ENCODE assay signal across 11 mouse cellular contexts in genomic region chr8:125997550-125997949, GRCm38 (mm10). TPM values are rescaled to one million over a fixed set of nuclear protein-coding genes. Genes with fewer than 3 reads are reported as not detected.
A peak's percentile ranks its signal among the peaks of the same experiment; 100 is the strongest.
DNase-seq lines count a peak whose midpoint lies in the region; ATAC-seq lines count a peak whose summit lies in the region.
"Had no signal": no experiment of that assay in that cellular context is flagged by ENCODE, and none has a peak within 500 bp of the region (broad histone marks: within the 10 kb centered on the region; RNA-seq: fewer than 3 reads in every experiment).

No protein-coding gene starts in this region.

- no peak overlapping the region for H3K27ac ChIP-seq in forebrain, embryonic 10.5 days
- no peak overlapping the region for H3K27ac ChIP-seq in forebrain, embryonic 11.5 days (ENCODE audit: low read depth, low read length)
- H3K27ac ChIP-seq in lung, embryonic 15.5 days = peak overlapping the region; percentile 62
- no peak overlapping the region for H3K27ac ChIP-seq in hindbrain, embryonic 16.5 days (ENCODE audit: low read depth, low read length)
- H3K27ac ChIP-seq in stomach, embryonic 14.5 days (ENCODE audit: low read length) = no peak overlapping the region
- H3K27ac ChIP-seq: gastrocnemius, adult 2 months had no signal

- 0 out of 2 replicates have a peak overlapping the region, but pooled peaks have one; percentile 65 for H3K4me3 ChIP-seq in forebrain, embryonic 10.5 days
- H3K4me3 ChIP-seq in forebrain, embryonic 11.5 days (ENCODE audit: low read depth, low read length) = no peak overlapping the region
- peak overlapping the region; percentile 54 for H3K4me3 ChIP-seq in lung, embryonic 15.5 days
- H3K4me3 ChIP-seq in hindbrain, embryonic 16.5 days (ENCODE audit: low read length) = peak overlapping the region; percentile 72
- peak overlapping the region; percentile 8; the same call in 1 of the 2 replicates for H3K4me3 ChIP-seq in stomach, embryonic 14.5 days (ENCODE audit: low read depth, low read length)
- H3K4me3 ChIP-seq: gastrocnemius, adult 2 months had no signal

- H3K9me3 ChIP-seq in forebrain, embryonic 10.5 days = no peaks in the 10 kb centered on the region
- no peaks in the 10 kb centered on the region for H3K9me3 ChIP-seq in forebrain, embryonic 11.5 days (ENCODE audit: control insufficient read depth, low read length)
- H3K9me3 ChIP-seq in lung, embryonic 15.5 days = no peaks in the 10 kb centered on the region
- H3K9me3 ChIP-seq in hindbrain, embryonic 16.5 days (ENCODE audit: control insufficient read depth, low read length) = no peaks in the 10 kb centered on the region
- H3K9me3 ChIP-seq in stomach, embryonic 14.5 days (ENCODE audit: control insufficient read depth, low read depth, low read length) = no peaks in the 10 kb centered on the region

- 67% methylated on average over 5 of the region's 5 CpGs for WGBS in forebrain, embryonic 10.5 days
- WGBS in forebrain, embryonic 11.5 days = 63% methylated on average over 5 of the region's 5 CpGs
- 37% methylated on average over 5 of the region's 5 CpGs for WGBS in lung, embryonic 15.5 days
- WGBS in hindbrain, embryonic 16.5 days = 53% methylated on average over 5 of the region's 5 CpGs
- 40% methylated on average over 5 of the region's 5 CpGs for WGBS in stomach, embryonic 14.5 days

- no peak overlapping the region for H3K9ac ChIP-seq in forebrain, embryonic 11.5 days (ENCODE audit: low read length)
- peak overlapping the region; percentile 2; the same call in 1 of the 2 replicates for H3K9ac ChIP-seq in lung, embryonic 15.5 days
- H3K9ac ChIP-seq in hindbrain, embryonic 16.5 days (ENCODE audit: low read depth, low read length) = peak overlapping the region; percentile 35
- no peak overlapping the region for H3K9ac ChIP-seq in stomach, embryonic 14.5 days (replicated peaks; ENCODE audit: low read depth, low read length)

- no peaks in the 10 kb centered on the region for H3K36me3 ChIP-seq in forebrain, embryonic 10.5 days (replicated peaks)
- no peaks in the 10 kb centered on the region for H3K36me3 ChIP-seq in forebrain, embryonic 11.5 days (ENCODE audit: control insufficient read depth, insufficient read depth, low read length)
- no peaks in the 10 kb centered on the region for H3K36me3 ChIP-seq in lung, embryonic 15.5 days
- no peaks in the 10 kb centered on the region for H3K36me3 ChIP-seq in hindbrain, embryonic 16.5 days (ENCODE audit: control insufficient read depth, insufficient read depth, low read length)
- no peaks in the 10 kb centered on the region for H3K36me3 ChIP-seq in stomach, embryonic 14.5 days (ENCODE audit: control insufficient read depth, insufficient read depth, low read length)

- H3K27me3 ChIP-seq in forebrain, embryonic 10.5 days (ENCODE audit: poor library complexity, severe bottlenecking) = peaks cover 68% of the 10 kb centered on the region
- peaks cover 20% of the 10 kb centered on the region for H3K27me3 ChIP-seq in forebrain, embryonic 11.5 days (ENCODE audit: control insufficient read depth, insufficient read depth, low read length)
- H3K27me3 ChIP-seq in lung, embryonic 15.5 days = peaks cover 51% of the 10 kb centered on the region
- peaks cover 2% of the 10 kb centered on the region; the same call in 1 of the 2 replicates for H3K27me3 ChIP-seq in hindbrain, embryonic 16.5 days (replicated peaks; ENCODE audit: control insufficient read depth, insufficient read depth, low read length)
- H3K27me3 ChIP-seq in stomach, embryonic 14.5 days (ENCODE audit: control insufficient read depth, insufficient read depth, low read length) = no peaks in the 10 kb centered on the region

- peaks cover 56% of the 10 kb centered on the region for H3K4me1 ChIP-seq in forebrain, embryonic 10.5 days
- peaks cover 5% of the 10 kb centered on the region; the same call in 1 of the 2 replicates for H3K4me1 ChIP-seq in forebrain, embryonic 11.5 days (replicated peaks; ENCODE audit: control insufficient read depth, insufficient read depth, low read length)
- peaks cover 17% of the 10 kb centered on the region for H3K4me1 ChIP-seq in lung, embryonic 15.5 days
- H3K4me1 ChIP-seq in hindbrain, embryonic 16.5 days (ENCODE audit: control insufficient read depth, insufficient read depth, low read depth, low read length) = peaks cover 23% of the 10 kb centered on the region
- H3K4me1 ChIP-seq in stomach, embryonic 14.5 days (ENCODE audit: control insufficient read depth, insufficient read depth, low read length) = 0 out of 2 replicates have a peak, but pooled peaks cover 9% of the 10 kb centered on the region

- H3K4me2 ChIP-seq in forebrain, embryonic 11.5 days (ENCODE audit: low read depth, low read length, severe bottlenecking) = no peak overlapping the region
- peak overlapping the region; percentile 71 for H3K4me2 ChIP-seq in lung, embryonic 15.5 days
- peak overlapping the region; percentile 93 for H3K4me2 ChIP-seq in hindbrain, embryonic 16.5 days (ENCODE audit: low read length)
- H3K4me2 ChIP-seq in stomach, embryonic 14.5 days (replicated peaks; ENCODE audit: low read depth, low read length) = peak overlapping the region; percentile 20

- ATAC-seq in forebrain, embryonic 11.5 days (replicated peaks; ENCODE audit: low FRiP score) = no peak
- ATAC-seq in lung, embryonic 15.5 days (ENCODE audit: borderline replicate concordance, extremely low read depth, low FRiP score, low TSS enrichment) = no peak
- no peak for ATAC-seq in hindbrain, embryonic 16.5 days
- ATAC-seq in stomach, embryonic 14.5 days (ENCODE audit: insufficient number of reproducible peaks, insufficient read depth, low FRiP score, low read depth) = no peak
- no peak for ATAC-seq in megakaryocyte, adult 5-6 weeks (ENCODE audit: poor library complexity, severe bottlenecking)

- DNase-seq in forebrain, embryonic 10.5 days (ENCODE audit: extremely low spot score, low spot score) = no peak
- DNase-seq in forebrain, embryonic 11.5 days (ENCODE audit: low spot score) = no peak
- no peak for DNase-seq in lung, postnatal 10 days
- no peak for DNase-seq in retina, postnatal 1 day
- DNase-seq: gastrocnemius, adult 2 months; heart, postnatal 14 days; lung, postnatal 14 days had no signal

RNA-seq across cellular contexts. Expression of gene Kcnk1, which starts 2.6 kb away (rescaled TPM):
- polyA plus RNA-seq in forebrain, embryonic 10.5 days (2016; fragmentation: Nextera tagmentation; extraction: Ambion mirVana) = 11.0 and 12.3 TPM in 2 replicates
- 8.3 and 8.9 TPM in 2 replicates for polyA plus RNA-seq in forebrain, embryonic 11.5 days (2014; fragmentation: Nextera tagmentation; extraction: Ambion mirVana)
- 52.9 and 54.4 TPM in 2 replicates for polyA plus RNA-seq in lung, embryonic 15.5 days (2015; fragmentation: Nextera tagmentation; extraction: Ambion mirVana)
- polyA plus RNA-seq in hindbrain, embryonic 16.5 days (2015; fragmentation: Nextera tagmentation; extraction: Ambion mirVana) = 29.3 and 32.7 TPM in 2 replicates
- polyA plus RNA-seq in stomach, embryonic 14.5 days (2014; fragmentation: Nextera tagmentation; extraction: Ambion mirVana) = 56.5 and 62.2 TPM in 2 replicates
- total RNA-seq in megakaryocyte, adult 5-6 weeks (2015) = 0.13 and 0.46 TPM in 2 replicates
- 0.77 TPM in 1 of 2 replicates, not detected in the other for total RNA-seq in megakaryocyte, adult 5-6 weeks (2017)
- total RNA-seq: heart, postnatal 14 days had no signal

Comparison
In these comparisons a context has a peak if more than half of its experiments do, and no peak if none do; other contexts are left out.
1. H3K9ac ChIP-seq: peak in lung, embryonic 15.5 days (single experiment) and hindbrain, embryonic 16.5 days (single experiment); none in forebrain, embryonic 11.5 days (single experiment) and stomach, embryonic 14.5 days (single experiment).